Mouse (Mus musculus) heart, postnatal 10 days (tissue): ENCODE measurements around the gene Chml. TPM values are rescaled to one million over a fixed set of nuclear protein-coding genes. Genes with fewer than 3 reads are reported as not detected.

ENCODE experiments used
- DNase-seq, 2 experiments: peaks; one replicate each; pipeline ENCODE4 v3.0.0; 2021
- intact Hi-C: fragments of 180-260 bp; cut with DNase I; formaldehyde crosslinking; loops from one replicate; pipeline ENCODE4 v1.15.1; 2025
- total RNA-seq, 2 experiments: library from RNA; stranded (reverse); gene quantifications; 2 replicates each; pipeline ENCODE4 v1.2.3; 2021

Gene Chml
- total RNA-seq, 2 experiments from 2014 or later = 12.5 to 13.4 TPM

- intact Hi-C loops = loop anchor here (2.0 to 5.0 kb wide), 3 partner anchors 42 to 617 kb away; partner anchors contain the start of gene Fh1
Measured at GRCm38 (mm10) chr1:175668666-175669405, 23.9 kb downstream of the Chml start.

GRCm38 (mm10) chr1:175659900-175660299 lies 32.8 kb downstream of the Chml start:
- intact Hi-C loops = no loop called here
- no peak for DNase-seq

More at GRCm38 (mm10) chr1:175668666-175669405, 23.9 kb downstream of the Chml start:
- DNase-seq = peak; percentile 18 to 28

DNA sequence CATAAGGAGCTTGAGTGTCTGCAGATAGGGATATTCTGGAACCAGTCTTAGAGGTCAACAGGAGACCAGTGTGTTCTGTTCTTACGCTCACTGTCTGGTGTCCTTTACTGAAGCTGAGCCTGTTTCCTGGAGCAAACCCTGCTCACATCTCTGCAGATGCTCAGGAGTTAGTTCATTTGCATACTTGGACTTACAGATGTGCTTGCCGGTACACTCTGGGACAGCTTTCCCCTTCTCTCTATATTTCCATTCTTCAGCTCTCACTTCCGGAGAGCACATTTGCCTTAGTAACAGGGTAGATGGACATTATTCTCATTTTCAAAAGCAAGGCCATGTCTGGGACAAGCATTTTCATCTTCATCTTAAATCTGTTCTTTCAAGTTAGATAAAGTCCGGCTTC lies 44.1 kb downstream of the Chml start:
- no peak for DNase-seq
- intact Hi-C loops = no loop called here

GRCm38 (mm10) chr1:175646952-175647351 lies 45.7 kb downstream of the Chml start:
- DNase-seq = no peak
- intact Hi-C loops = no loop called here

DNA sequence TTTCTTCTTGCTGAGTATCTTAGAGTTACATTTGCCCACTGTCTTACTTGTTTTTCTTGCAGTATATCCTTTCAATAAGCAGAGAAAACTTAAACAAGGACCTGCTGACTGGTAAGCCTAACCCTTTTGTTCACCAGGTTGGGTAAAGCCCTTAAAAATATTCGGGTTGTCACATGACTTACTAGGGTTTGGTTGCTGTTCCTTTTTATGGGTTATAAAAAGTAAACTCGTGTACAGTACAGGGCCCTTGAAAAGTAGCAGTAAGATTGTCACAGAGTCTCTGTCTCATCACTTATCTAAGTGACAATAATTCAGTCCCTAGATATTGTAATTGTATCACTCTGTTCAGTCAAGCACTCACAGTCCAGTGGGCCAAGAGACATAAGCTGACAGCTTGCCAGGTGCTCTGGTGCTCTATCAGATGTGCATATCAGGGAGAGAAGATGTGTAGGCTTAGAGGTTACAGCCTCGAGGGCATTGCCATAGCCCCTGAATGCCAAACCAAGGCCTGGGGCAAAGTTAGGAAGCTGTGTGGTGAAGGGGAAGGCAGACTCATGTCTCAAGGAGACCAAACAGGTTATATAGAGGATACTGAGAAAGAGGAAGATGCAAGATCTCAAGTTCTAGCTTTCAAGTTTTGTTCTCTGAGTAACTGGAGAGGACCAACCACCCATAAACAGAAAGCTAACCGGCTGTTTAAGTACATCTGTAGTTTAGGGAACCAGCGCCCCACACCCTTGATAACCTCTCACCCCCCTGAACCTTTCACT lies 49.0 kb downstream of the Chml start:
- no peak for DNase-seq
- intact Hi-C loops = no loop called here

GRCm38 (mm10) chr1:175640435-175641150 lies 52.1 kb downstream of the Chml start:
- intact Hi-C loops = no loop called here
- no peak for DNase-seq

GRCm38 (mm10) chr1:175639072-175639471 lies 53.6 kb downstream of the Chml start:
- intact Hi-C loops = no loop called here
- DNase-seq = no peak

GRCm38 (mm10) chr1:175637677-175638076 lies 55.0 kb downstream of the Chml start:
- no peak for DNase-seq
- intact Hi-C loops = no loop called here

- no peak for DNase-seq
- intact Hi-C loops = no loop called here
Measured at GRCm38 (mm10) chr1:175632470-175632869, 60.2 kb downstream of the Chml start.

Other genes with a start within 250 kb of the Chml start
- 1 to 10 TPM; 1.8 to 4.5 TPM for gene Rgs7, start 200.4 kb downstream of the Chml start, total RNA-seq
- under 1 TPM; 0.26 to 0.47 TPM for gene Kmo, start 72.5 kb downstream of the Chml start, total RNA-seq
- gene Fh1, start 67.3 kb downstream of the Chml start, total RNA-seq = 100 to 1,000 TPM; 509 to 577 TPM
- 1 to 10 TPM; 7.0 to 7.7 TPM for gene Opn3, start 125 bp downstream of the Chml start, total RNA-seq
- not detected for gene Wdr64, start 5.7 kb upstream of the Chml start, total RNA-seq
- gene Exo1, start 187.7 kb upstream of the Chml start, total RNA-seq = 1 to 10 TPM; 2.2 to 3.6 TPM
- not detected for gene Gm38100, start 227.4 kb upstream of the Chml start, total RNA-seq